Mouse (Mus musculus): ENCODE data around the gene Rab11fip5. TPM values are rescaled to one million over a fixed set of nuclear protein-coding genes. Genes with fewer than 3 reads are reported as not detected.

Gene Rab11fip5
- polyA plus RNA-seq, 1 experiment from 2014 or later = 0.79 TPM

- Histone ChIP-seq H3K27ac (no peak overlapping the region), H3K4me2 (no peak overlapping the region), H3K4me3 (no peak overlapping the region), H3K9me3 (replicated peaks) (no peaks in the 10 kb centered on the region), H3K9ac (no peak overlapping the region), H3K36me3 (no peaks in the 10 kb centered on the region), H3K4me1 (no peaks in the 10 kb centered on the region), H3K27me3 (replicated peaks) (peaks cover 4% of the 10 kb centered on the region; the same call in 1 of the 2 replicates)
- no peak for ATAC-seq
- 77% methylated on average over 1 of the region's 1 CpGs for WGBS (ENCODE audit: insufficient replicate concordance)
These were observed 15.6 kb downstream of the Rab11fip5 start for GRCm38 (mm10) chr6:85358877-85359276.

GRCm38 (mm10) chr6:85356682-85357465 is 17.6 kb downstream of the Rab11fip5 start:
- H3K4me2 ChIP-seq = no peak overlapping the region
- no peaks in the 10 kb centered on the region for H3K9me3 ChIP-seq (replicated peaks)
- H3K36me3 ChIP-seq = no peaks in the 10 kb centered on the region
- WGBS (ENCODE audit: insufficient replicate concordance) = 33% methylated on average over 4 of the region's 4 CpGs
- peaks cover 4% of the 10 kb centered on the region; the same call in 1 of the 2 replicates for H3K27me3 ChIP-seq (replicated peaks)
- no peak overlapping the region for H3K27ac ChIP-seq
- no peak for ATAC-seq
- H3K4me1 ChIP-seq = no peaks in the 10 kb centered on the region
- H3K4me3 ChIP-seq = no peak overlapping the region
- H3K9ac ChIP-seq = no peak overlapping the region

- no peak overlapping the region for H3K4me3 ChIP-seq
- peaks cover 4% of the 10 kb centered on the region; the same call in 1 of the 2 replicates for H3K27me3 ChIP-seq (replicated peaks)
- no peak for ATAC-seq
- H3K4me1 ChIP-seq = no peaks in the 10 kb centered on the region
- H3K9ac ChIP-seq = no peak overlapping the region
- no peak overlapping the region for H3K27ac ChIP-seq
- H3K4me2 ChIP-seq = no peak overlapping the region
- 88% methylated on average over 2 of the region's 2 CpGs for WGBS (ENCODE audit: insufficient replicate concordance)
- no peaks in the 10 kb centered on the region for H3K36me3 ChIP-seq
- no peaks in the 10 kb centered on the region for H3K9me3 ChIP-seq (replicated peaks)
These were observed 18.7 kb downstream of the Rab11fip5 start for GRCm38 (mm10) chr6:85355753-85356152.

- no peak overlapping the region for H3K4me2 ChIP-seq
- peaks cover 4% of the 10 kb centered on the region; the same call in 1 of the 2 replicates for H3K27me3 ChIP-seq (replicated peaks)
- no peak overlapping the region for H3K4me3 ChIP-seq
- no peaks in the 10 kb centered on the region for H3K9me3 ChIP-seq (replicated peaks)
- H3K4me1 ChIP-seq = no peaks in the 10 kb centered on the region
- no peak overlapping the region for H3K9ac ChIP-seq
- 68% methylated on average over 6 of the region's 6 CpGs for WGBS (ENCODE audit: insufficient replicate concordance)
- H3K36me3 ChIP-seq = no peaks in the 10 kb centered on the region
- no peak for ATAC-seq
- no peak overlapping the region for H3K27ac ChIP-seq
These were observed 19.7 kb downstream of the Rab11fip5 start for GRCm38 (mm10) chr6:85354709-85355108.

- ATAC-seq = no peak
- 56% methylated on average over 3 of the region's 3 CpGs for WGBS (ENCODE audit: insufficient replicate concordance)
- H3K4me1 ChIP-seq = no peaks in the 10 kb centered on the region
These were observed 20.7 kb downstream of the Rab11fip5 start for GRCm38 (mm10) chr6:85353706-85354105.

GRCm38 (mm10) chr6:85350157-85350556 is 24.3 kb downstream of the Rab11fip5 start:
- Histone ChIP-seq H3K9ac (no peak overlapping the region), H3K4me3 (no peak overlapping the region), H3K27ac (no peak overlapping the region), H3K4me2 (no peak overlapping the region), H3K27me3 (replicated peaks) (peaks cover 7% of the 10 kb centered on the region; the same call in 1 of the 2 replicates), H3K9me3 (replicated peaks) (no peaks in the 10 kb centered on the region), H3K4me1 (no peaks in the 10 kb centered on the region), H3K36me3 (no peaks in the 10 kb centered on the region)
- WGBS (ENCODE audit: insufficient replicate concordance) = 66% methylated on average over 1 of the region's 1 CpGs
- ATAC-seq = no peak

More at GRCm38 (mm10) chr6:85353706-85354105, 20.7 kb downstream of the Rab11fip5 start:
- Histone ChIP-seq H3K27ac (no peak overlapping the region), H3K4me2 (no peak overlapping the region), H3K9me3 (replicated peaks) (no peaks in the 10 kb centered on the region), H3K9ac (no peak overlapping the region), H3K36me3 (no peaks in the 10 kb centered on the region), H3K4me3 (no peak overlapping the region), H3K27me3 (replicated peaks) (peaks cover 4% of the 10 kb centered on the region; the same call in 1 of the 2 replicates)

GRCm38 (mm10) chr6:85349246-85349645 is 25.2 kb downstream of the Rab11fip5 start:
- 77% methylated on average over 7 of the region's 7 CpGs for WGBS (ENCODE audit: insufficient replicate concordance)
- Histone ChIP-seq H3K4me3 (no peak overlapping the region), H3K9me3 (replicated peaks) (no peaks in the 10 kb centered on the region), H3K36me3 (no peaks in the 10 kb centered on the region), H3K9ac (no peak overlapping the region), H3K4me2 (no peak overlapping the region), H3K27ac (no peak overlapping the region), H3K4me1 (no peaks in the 10 kb centered on the region), H3K27me3 (replicated peaks) (peaks cover 15% of the 10 kb centered on the region)
- ATAC-seq = no peak

- H3K27me3 ChIP-seq (replicated peaks) = peaks cover 22% of the 10 kb centered on the region
- no peak overlapping the region for H3K27ac ChIP-seq
- no peak for ATAC-seq
- H3K9ac ChIP-seq = no peak overlapping the region
- H3K4me2 ChIP-seq = no peak overlapping the region
- 70% methylated on average over 11 of the region's 11 CpGs for WGBS (ENCODE audit: insufficient replicate concordance)
- H3K4me1 ChIP-seq = no peaks in the 10 kb centered on the region
- H3K9me3 ChIP-seq (replicated peaks) = no peaks in the 10 kb centered on the region
- no peak overlapping the region for H3K4me3 ChIP-seq
- no peaks in the 10 kb centered on the region for H3K36me3 ChIP-seq
These were observed 26.3 kb downstream of the Rab11fip5 start for GRCm38 (mm10) chr6:85348133-85348532.

- Histone ChIP-seq H3K4me2 (no peak overlapping the region), H3K4me3 (no peak overlapping the region), H3K27me3 (replicated peaks) (peaks cover 42% of the 10 kb centered on the region), H3K9ac (no peak overlapping the region), H3K27ac (no peak overlapping the region), H3K9me3 (replicated peaks) (no peaks in the 10 kb centered on the region), H3K36me3 (no peaks in the 10 kb centered on the region), H3K4me1 (no peaks in the 10 kb centered on the region)
- peak; percentile 62; the same call in 1 of the 2 replicates for ATAC-seq
- 36% methylated on average over 6 of the region's 6 CpGs for WGBS (ENCODE audit: insufficient replicate concordance)
These were observed 28.3 kb downstream of the Rab11fip5 start for GRCm38 (mm10) chr6:85346028-85346634.

GRCm38 (mm10) chr6:85344929-85345328 is 29.5 kb downstream of the Rab11fip5 start:
- Histone ChIP-seq H3K36me3 (no peaks in the 10 kb centered on the region), H3K4me1 (no peaks in the 10 kb centered on the region), H3K4me2 (no peak overlapping the region), H3K4me3 (no peak overlapping the region), H3K9ac (no peak overlapping the region), H3K9me3 (replicated peaks) (no peaks in the 10 kb centered on the region), H3K27me3 (replicated peaks) (peaks cover 54% of the 10 kb centered on the region), H3K27ac (no peak overlapping the region)
- ATAC-seq = no peak

- no peak for ATAC-seq
- no peak overlapping the region for H3K4me2 ChIP-seq
- H3K36me3 ChIP-seq = no peaks in the 10 kb centered on the region
- no peaks in the 10 kb centered on the region for H3K4me1 ChIP-seq
- H3K9me3 ChIP-seq (replicated peaks) = no peaks in the 10 kb centered on the region
- no peak overlapping the region for H3K27ac ChIP-seq
- WGBS (ENCODE audit: insufficient replicate concordance) = 84% methylated on average over 8 of the region's 8 CpGs
- no peak overlapping the region for H3K9ac ChIP-seq
- H3K27me3 ChIP-seq (replicated peaks) = peaks cover 54% of the 10 kb centered on the region
- no peak overlapping the region for H3K4me3 ChIP-seq
These were observed 31.4 kb downstream of the Rab11fip5 start for GRCm38 (mm10) chr6:85343027-85343426.

GRCm38 (mm10) chr6:85341814-85342501 is 32.5 kb downstream of the Rab11fip5 start:
- 57% methylated on average over 13 of the region's 13 CpGs for WGBS (ENCODE audit: insufficient replicate concordance)
- no peak overlapping the region for H3K9ac ChIP-seq
- peaks cover 65% of the 10 kb centered on the region for H3K27me3 ChIP-seq (replicated peaks)
- no peak overlapping the region for H3K27ac ChIP-seq
- H3K4me1 ChIP-seq = no peaks in the 10 kb centered on the region
- no peak overlapping the region for H3K4me3 ChIP-seq
- no peaks in the 10 kb centered on the region for H3K9me3 ChIP-seq (replicated peaks)
- H3K36me3 ChIP-seq = no peaks in the 10 kb centered on the region
- ATAC-seq = no peak
- H3K4me2 ChIP-seq = no peak overlapping the region

Measured in liver, embryonic 12.5 days (tissue).